8 mouse cellular contexts compared by ENCODE assay signal in the genomic region with DNA sequence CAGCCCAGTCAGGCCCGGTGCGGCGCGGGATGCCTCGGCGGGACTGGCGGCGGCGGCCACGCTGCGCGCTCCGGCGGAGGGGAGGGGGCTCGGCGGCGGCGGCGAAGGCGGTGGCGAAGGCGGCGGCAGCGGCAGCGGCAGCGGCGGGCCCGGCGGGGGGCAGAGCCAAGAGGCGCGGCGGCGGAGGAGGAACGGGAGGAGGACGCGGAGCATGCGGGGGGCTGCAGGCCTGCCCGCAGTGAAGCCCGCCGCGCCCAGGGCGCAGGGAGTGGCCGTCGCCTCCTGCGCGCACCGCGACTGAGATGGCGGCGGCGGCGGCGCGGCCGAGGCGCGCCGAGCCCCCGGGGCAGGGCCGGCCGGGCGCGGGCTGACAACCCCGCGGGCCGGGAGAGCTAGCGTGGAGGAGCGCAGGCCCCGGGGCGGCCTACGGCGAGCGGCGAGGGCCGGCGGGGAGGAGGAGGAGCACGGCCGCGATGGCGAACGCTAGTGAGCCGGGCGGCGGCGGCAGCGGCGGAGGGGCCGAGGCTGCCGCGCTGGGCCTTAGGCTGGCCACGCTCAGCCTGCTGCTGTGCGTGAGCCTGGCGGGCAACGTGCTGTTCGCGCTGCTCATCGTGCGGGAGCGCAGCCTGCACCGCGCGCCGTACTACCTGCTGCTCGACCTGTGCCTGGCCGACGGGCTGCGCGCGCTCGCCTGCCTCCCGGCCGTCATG. TPM values are rescaled to one million over a fixed set of nuclear protein-coding genes. Genes with fewer than 3 reads are reported as not detected.
A peak's percentile ranks its signal among the peaks of the same experiment; 100 is the strongest.
DNase-seq lines count a peak whose midpoint lies in the region; ATAC-seq and TF ChIP-seq lines count a peak whose summit lies in the region.

A gene (plus strand): TSS at position 474 of the 710 bp plus-strand sequence.

- peak; percentile 84 for ATAC-seq in intestine, embryonic 16.5 days
- ATAC-seq in liver, embryonic 14.5 days (ENCODE audit: insufficient read depth): no peak

- 2% methylated on average over 72 of the region's 112 CpGs for WGBS in spleen, adult 2 months
- under 1% methylated on average over 103 of the region's 112 CpGs for WGBS in intestine, embryonic 16.5 days
- under 1% methylated on average over 77 of the region's 112 CpGs for WGBS in liver, embryonic 14.5 days (ENCODE audit: insufficient replicate concordance)

- no peak for TF ChIP-seq EP300 in liver, embryonic 14.5 days (IDR thresholded peaks at IDR 0.05; ENCODE audit: low read depth)

- peaks cover 3% of the 10 kb centered on the region; the same call in 1 of the 2 replicates for H3K4me1 ChIP-seq in spleen, adult 2 months (ENCODE audit: control insufficient read depth, insufficient read depth, insufficient read length)
- H3K4me1 ChIP-seq in intestine, embryonic 16.5 days (ENCODE audit: control insufficient read depth, insufficient read depth, low read length): peaks cover 5% of the 10 kb centered on the region
- no peaks in the 10 kb centered on the region for H3K4me1 ChIP-seq in liver, embryonic 14.5 days (replicated peaks; ENCODE audit: control insufficient read depth in 2 of 2, insufficient read depth in 2 of 2, low read length in 1 of 2)

- peak within 1 kb of the TSS; percentile 92 for H3K4me2 ChIP-seq in intestine, embryonic 16.5 days (ENCODE audit: low read depth, low read length)
- H3K4me2 ChIP-seq in liver, embryonic 14.5 days (ENCODE audit: low read depth): peak within 1 kb of the TSS; percentile 52

- H3K27me3 ChIP-seq in spleen, adult 2 months (ENCODE audit: control insufficient read depth, insufficient read depth, low read length): peaks cover 18% of the 10 kb centered on the region
- peaks cover 43% of the 10 kb centered on the region for H3K27me3 ChIP-seq in intestine, embryonic 16.5 days (replicated peaks; ENCODE audit: control insufficient read depth, insufficient read depth, low read length)
- H3K27me3 ChIP-seq in liver, embryonic 14.5 days (ENCODE audit: control insufficient read depth, insufficient read depth, low read length): peaks cover 56% of the 10 kb centered on the region

- TF ChIP-seq CTCF in spleen, adult 2 months (IDR thresholded peaks at IDR 0.05; ENCODE audit: extremely low read depth, insufficient read depth, insufficient read length, insufficient replicate concordance): no peak
- TF ChIP-seq CTCF in liver, embryonic 14.5 days (IDR thresholded peaks at IDR 0.05; ENCODE audit: low read depth): no peak

- H3K9me3 ChIP-seq in intestine, embryonic 16.5 days (ENCODE audit: control insufficient read depth, low read length): no peaks in the 10 kb centered on the region
- no peaks in the 10 kb centered on the region for H3K9me3 ChIP-seq in liver, embryonic 14.5 days (ENCODE audit: control insufficient read depth, low read length)

- H3K9ac ChIP-seq in intestine, embryonic 16.5 days (ENCODE audit: low read depth, low read length): peak within 1 kb of the TSS; percentile 79
- no peak within 1 kb of the TSS for H3K9ac ChIP-seq in liver, embryonic 14.5 days (replicated peaks)

- H3K4me3 ChIP-seq in spleen, adult 2 months (ENCODE audit: extremely low read depth, insufficient read depth, insufficient read length): peak within 1 kb of the TSS; percentile 3; the same call in 1 of the 2 replicates
- H3K4me3 ChIP-seq in intestine, embryonic 16.5 days (ENCODE audit: low read length): peak within 1 kb of the TSS; percentile 76
- peak within 1 kb of the TSS; percentile 33 to 44 for H3K4me3 ChIP-seq in liver, embryonic 14.5 days (ENCODE audit: insufficient read depth in 1 of 2, low read depth in 2 of 2, low read length in 2 of 2)

- no peak within 1 kb of the TSS for H3K27ac ChIP-seq in spleen, adult 2 months (ENCODE audit: insufficient read depth, low read length)
- peak within 1 kb of the TSS; percentile 15; the same call in 1 of the 2 replicates for H3K27ac ChIP-seq in intestine, embryonic 16.5 days (ENCODE audit: low read length)
- H3K27ac ChIP-seq in liver, embryonic 14.5 days: no peak within 1 kb of the TSS

- no peak for TF ChIP-seq POLR2A in spleen, adult 2 months (IDR thresholded peaks at IDR 0.05; ENCODE audit: low read depth, low read length)

- no peaks in the 10 kb centered on the region for H3K36me3 ChIP-seq in spleen, adult 2 months (ENCODE audit: control insufficient read depth, insufficient read depth, low read length)
- no peaks in the 10 kb centered on the region for H3K36me3 ChIP-seq in intestine, embryonic 16.5 days (ENCODE audit: control insufficient read depth, insufficient read depth, low read length)
- no peaks in the 10 kb centered on the region for H3K36me3 ChIP-seq in liver, embryonic 14.5 days (replicated peaks; ENCODE audit: control insufficient read depth, insufficient read depth, low read depth)

- no peak for DNase-seq in spleen, adult 2 months (ENCODE audit: low read depth in 1 of 2, low spot score in 2 of 2)
- DNase-seq in spleen, adult 12 weeks (ENCODE audit: low spot score): no peak
- peak; percentile 54 for DNase-seq in cerebellum, adult 9-10 months
- peak in 1 of 2 experiments; percentile 49 for DNase-seq in frontal cortex, adult 2 months (ENCODE audit: extremely low spot score in 1 of 2, low spot score in 1 of 2)
- no peak for DNase-seq in liver, embryonic 14.5 days (ENCODE audit: low read depth in 3 of 3, low spot score in 3 of 3)
- DNase-seq in retina, postnatal 1 day: peak; percentile 67
- DNase-seq in T-cell, adult 2 months (ENCODE audit: low spot score): no peak

RNA-seq across cellular contexts. Expression of the gene that starts here (rescaled TPM):
- polyA plus RNA-seq in spleen, adult 2 months (2012; rRNA removed): 0.25 and 0.39 TPM in 2 replicates
- polyA plus RNA-seq in frontal cortex, adult 2 months (2012; rRNA removed): 25.0 and 31.7 TPM in 2 replicates
- polyA plus RNA-seq in intestine, embryonic 16.5 days (2015; fragmentation: Nextera tagmentation; extraction: Ambion mirVana): 1.2 TPM in 2 replicates
- polyA plus RNA-seq in liver, embryonic 14.5 days (2012; rRNA removed): 0.03 TPM in 2 replicates
- polyA plus RNA-seq in liver, embryonic 14.5 days (2014; fragmentation: Nextera tagmentation; extraction: Ambion mirVana): 0.05 TPM in 1 of 2 replicates, not detected in the other

Comparison
In these comparisons a context has a peak if more than half of its experiments do, and no peak if none do; other contexts are left out.
1. RNA of the gene that starts here (polyA plus RNA-seq): 25.0 to 31.7 TPM in frontal cortex, adult 2 months; 1.2 TPM in intestine, embryonic 16.5 days, 0.25 to 0.39 TPM in spleen, adult 2 months and 0.03 to 0.05 TPM in liver, embryonic 14.5 days; every median in the first group is over 10 times any median in the second.
2. DNase-seq: peak in cerebellum, adult 9-10 months (single experiment) and retina, postnatal 1 day (single experiment); none in spleen, adult 2 months (0 of 2), spleen, adult 12 weeks (single experiment), liver, embryonic 14.5 days (0 of 3) and T-cell, adult 2 months (single experiment).
3. H3K4me3 ChIP-seq: peak in every context shown above with its lines; median percentile 76 in intestine, embryonic 16.5 days; 38 in liver, embryonic 14.5 days; 3 in spleen, adult 2 months.